Mouse (Mus musculus) hindbrain, postnatal 0 days (tissue): ENCODE results near the gene Pla2g2e. TPM values are rescaled to one million over a fixed set of nuclear protein-coding genes. Genes with fewer than 3 reads are reported as not detected.
A peak's percentile ranks its signal among the peaks of the same experiment; 100 is the strongest.
"Not testable (repeated sequence)": the region's sequence is repeated elsewhere in the genome, so short reads cannot be mapped to it uniquely, and the experiment has no call there.

Source experiments
- ATAC-seq: fragments of 200-750 bp; cut with Nextera tagmentation; 2 replicates; pipeline ENCODE4 v1.8.0; 2017; ENCODE audit warnings: mild to moderate bottlenecking, moderate TSS enrichment, moderate library complexity
- DNase-seq: peaks from one replicate; pipeline ENCODE4 v3.0.0-alpha.2; 2015; ENCODE audit warnings: low spot score
- H3K27ac ChIP-seq: fragments of 300-500 bp; sonication (generic); 2 replicates; pipeline ENCODE4 v1.5.1; 2014; ENCODE audit warnings: mild to moderate bottlenecking
- H3K27me3 ChIP-seq: fragments of 300-500 bp; sonication (generic); 2 replicates; pipeline ENCODE4 v1.6.1; 2014; ENCODE audit warnings: low read length, mixed read lengths; ENCODE audit not compliant: insufficient read depth
- H3K36me3 ChIP-seq: fragments of 300-500 bp; sonication (generic); 2 replicates; pipeline ENCODE4 v1.6.1; 2014; ENCODE audit warnings: low read length, mixed read lengths; ENCODE audit not compliant: insufficient read depth
- H3K4me1 ChIP-seq: fragments of 300-500 bp; sonication (generic); 2 replicates; pipeline ENCODE4 v1.6.1; 2014; ENCODE audit warnings: antibody characterized with exemption, low read length, mixed read lengths; ENCODE audit not compliant: insufficient read depth
- H3K4me2 ChIP-seq: fragments of 300-500 bp; sonication (generic); 2 replicates; pipeline ENCODE4 v1.6.1; 2014; ENCODE audit warnings: low read depth, mild to moderate bottlenecking, low read length, moderate library complexity, mixed read lengths
- H3K4me3 ChIP-seq: fragments of 300-500 bp; sonication (generic); 2 replicates; pipeline ENCODE4 v1.5.1; 2014; ENCODE audit warnings: low read length
- H3K9ac ChIP-seq: fragments of 300-500 bp; sonication (generic); replicated peaks from 2 replicates; pipeline ENCODE4 v1.6.1; 2014; ENCODE audit warnings: mild to moderate bottlenecking, low read length, moderate library complexity, mixed read lengths
- H3K9me3 ChIP-seq: fragments of 300-500 bp; sonication (generic); 2 replicates; pipeline ENCODE4 v1.6.1; 2016; ENCODE audit warnings: low read length, mixed read lengths
- CTCF ChIP-seq: IDR thresholded peaks from 2 replicates; pipeline ENCODE4 v1.5.1; 2016; ENCODE audit warnings: antibody characterized with exemption, control low read depth, low read depth
- WGBS: fragments of 180-500 bp; shearing (Covaris S2); extraction: QIAGEN DNeasy Blood & Tissue Kit; methylation state at CpG from one replicate; pipeline ENCODE4 v1.1.7; 2014; 5-methylcytosine and 5-hydroxymethylcytosine counted together
- polyA plus RNA-seq: library from polyadenylated mRNA; unstranded; fragments of >200 nt; fragmentation: Nextera tagmentation; extraction: Ambion mirVana; gene quantifications from 2 replicates; pipeline ENCODE4 v1.2.1, GENCODE M21; 2015
- total RNA-seq: library from RNA; depleted of rRNA; stranded (reverse); fragments of >200 nt; gene quantifications from 2 replicates; pipeline ENCODE4 v1.2.3, GENCODE M21; 2014

Pla2g2e gene
- total and polyA plus RNA-seq, 2 experiments from 2014 or later = not detected

GRCm38 (mm10) chr4:138865991-138866390 lies 11.8 kb upstream of the Pla2g2e start:
- H3K9me3 ChIP-seq = no peaks in the 10 kb centered on the region
- no peaks in the 10 kb centered on the region for H3K36me3 ChIP-seq
- no peak overlapping the region for H3K4me2 ChIP-seq
- TF ChIP-seq CTCF = no peak
- H3K27me3 ChIP-seq = no peaks in the 10 kb centered on the region
- H3K9ac ChIP-seq = no peak overlapping the region
- ATAC-seq (no peak), DNase-seq (no peak)
- WGBS = 65% methylated on average over 6 of the region's 6 CpGs
- H3K4me1 ChIP-seq = no peaks in the 10 kb centered on the region
- H3K27ac ChIP-seq = no peak overlapping the region
- no peak overlapping the region for H3K4me3 ChIP-seq

DNA sequence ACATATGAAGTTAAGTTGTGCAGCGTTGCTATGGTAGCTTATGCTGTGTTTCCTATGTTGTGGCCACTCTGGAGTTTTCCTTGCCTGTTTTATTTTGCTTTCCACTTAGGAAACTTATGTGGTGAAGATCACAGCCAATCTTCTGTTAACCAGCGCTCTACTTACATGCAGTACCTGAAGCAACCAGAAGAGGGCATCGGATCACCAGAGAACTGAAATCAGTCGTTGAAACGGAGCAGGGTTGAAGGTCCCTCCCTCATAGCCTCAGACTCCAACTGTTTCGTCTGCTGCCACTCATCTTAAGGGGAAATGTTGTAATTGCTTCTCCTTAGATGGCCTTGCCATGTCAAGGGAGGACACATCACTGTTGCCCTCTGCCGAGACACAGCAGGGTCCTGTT lies 11.3 kb upstream of the Pla2g2e start:
- ATAC-seq = 0 out of 2 replicates have a peak, but pooled peaks have one; percentile 27
- Histone ChIP-seq H3K27me3 (no peaks in the 10 kb centered on the region), H3K9me3 (no peaks in the 10 kb centered on the region), H3K36me3 (no peaks in the 10 kb centered on the region), H3K9ac (no peak overlapping the region), H3K4me1 (no peaks in the 10 kb centered on the region), H3K4me2 (no peak overlapping the region), H3K4me3 (no peak overlapping the region), H3K27ac (no peak overlapping the region)
- TF ChIP-seq CTCF = peak; percentile 94
- peak; percentile 81 for DNase-seq
- 15% methylated on average over 7 of the region's 7 CpGs for WGBS

DNA sequence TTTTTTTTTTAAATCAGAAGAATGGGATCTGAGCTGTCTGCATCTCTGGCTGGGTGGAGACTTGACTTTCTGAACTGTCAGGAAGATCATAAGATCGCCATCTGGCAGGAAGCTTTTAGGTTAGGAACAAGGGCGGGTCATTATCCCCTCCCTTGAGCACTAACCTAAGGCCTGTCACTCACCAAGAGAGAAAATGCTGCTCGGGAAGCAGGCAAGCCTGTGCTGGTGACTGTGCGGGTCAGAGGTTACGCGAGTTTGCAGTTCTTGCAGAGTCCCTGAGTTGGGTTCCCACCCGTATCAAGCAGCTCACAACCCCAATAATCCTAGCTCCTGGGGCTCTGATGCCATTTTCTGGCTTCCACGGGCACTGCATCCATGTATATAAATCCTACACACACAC lies 9.1 kb upstream of the Pla2g2e start:
- DNase-seq = no peak
- no peaks in the 10 kb centered on the region for H3K9me3 ChIP-seq
- TF ChIP-seq CTCF = no peak
- H3K4me3 ChIP-seq = no peak overlapping the region
- H3K4me2 ChIP-seq = no peak overlapping the region
- no peaks in the 10 kb centered on the region for H3K4me1 ChIP-seq
- H3K27me3 ChIP-seq = no peaks in the 10 kb centered on the region
- no peaks in the 10 kb centered on the region for H3K36me3 ChIP-seq
- 53% methylated on average over 8 of the region's 8 CpGs for WGBS
- no peak overlapping the region for H3K27ac ChIP-seq
- no peak overlapping the region for H3K9ac ChIP-seq
- ATAC-seq = no peak

GRCm38 (mm10) chr4:138873864-138874263 lies 3.9 kb upstream of the Pla2g2e start, which contains the start of gene Gm13030:
TSS of gene Gm13030 (minus strand) at chr4:138873964.
- ATAC-seq = no peak
- no peaks in the 10 kb centered on the region for H3K27me3 ChIP-seq
- H3K4me3 ChIP-seq = no peak within 1 kb of the TSS
- TF ChIP-seq CTCF = no peak
- no peak within 1 kb of the TSS for H3K4me2 ChIP-seq
- WGBS = 60% methylated on average over 6 of the region's 6 CpGs
- DNase-seq = no peak
- H3K36me3 ChIP-seq = no peaks in the 10 kb centered on the region
- no peaks in the 10 kb centered on the region for H3K4me1 ChIP-seq
- H3K9me3 ChIP-seq = no peaks in the 10 kb centered on the region
- H3K9ac ChIP-seq = no peak within 1 kb of the TSS
- no peak within 1 kb of the TSS for H3K27ac ChIP-seq

- peak; percentile 50 for DNase-seq
- H3K4me3 ChIP-seq, H3K27me3 ChIP-seq, H3K27ac ChIP-seq, ATAC-seq, H3K9me3 ChIP-seq, H3K9ac ChIP-seq, H3K4me1 ChIP-seq, H3K36me3 ChIP-seq, H3K4me2 ChIP-seq: not testable (repeated sequence)
- WGBS = 76% methylated on average over 2 of the region's 2 CpGs
Observed at GRCm38 (mm10) chr4:138875275-138875674, 2.5 kb upstream of the Pla2g2e start.

- no peaks in the 10 kb centered on the region for H3K4me1 ChIP-seq
- H3K4me3 ChIP-seq = no peak overlapping the region
- no peak for DNase-seq
- no peak for TF ChIP-seq CTCF
- H3K9me3 ChIP-seq = no peaks in the 10 kb centered on the region
- H3K9ac ChIP-seq = no peak overlapping the region
- 95% methylated on average over 2 of the region's 2 CpGs for WGBS
- H3K27ac ChIP-seq = no peak overlapping the region
- no peak overlapping the region for H3K4me2 ChIP-seq
- no peak for ATAC-seq
- H3K36me3 ChIP-seq = no peaks in the 10 kb centered on the region
- no peaks in the 10 kb centered on the region for H3K27me3 ChIP-seq
Observed at GRCm38 (mm10) chr4:138875986-138876385, 1.8 kb upstream of the Pla2g2e start.

DNA sequence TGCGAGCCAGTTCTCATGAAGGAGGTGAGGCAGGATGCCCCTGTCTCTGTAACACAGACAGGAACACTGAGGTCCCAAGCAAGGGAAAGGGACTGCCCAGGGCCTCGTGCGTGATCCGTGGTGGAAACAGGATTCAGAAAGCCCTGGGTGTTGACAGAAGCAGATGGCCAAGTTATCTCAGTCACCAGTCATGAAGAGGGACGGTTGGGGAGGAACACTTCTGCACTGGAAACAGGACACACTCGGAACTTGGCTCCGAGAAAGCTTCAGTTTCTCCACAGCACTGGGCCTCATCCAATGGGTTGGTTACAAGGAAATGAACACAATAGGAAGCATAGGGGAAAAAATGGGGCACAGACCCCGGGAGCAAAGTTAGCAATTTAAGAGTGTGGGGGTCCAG lies 1.0 kb downstream of the Pla2g2e start:
- no peaks in the 10 kb centered on the region for H3K36me3 ChIP-seq
- H3K4me3 ChIP-seq = no peak overlapping the region
- H3K9ac ChIP-seq = no peak overlapping the region
- no peaks in the 10 kb centered on the region for H3K9me3 ChIP-seq
- H3K4me2 ChIP-seq = no peak overlapping the region
- 60% methylated on average over 8 of the region's 8 CpGs for WGBS
- H3K27ac ChIP-seq = no peak overlapping the region
- ATAC-seq = no peak
- no peak for DNase-seq
- 0 out of 2 replicates have a peak, but pooled peaks cover 6% of the 10 kb centered on the region for H3K4me1 ChIP-seq
- H3K27me3 ChIP-seq = no peaks in the 10 kb centered on the region
- no peak for TF ChIP-seq CTCF
